Mouse (Mus musculus) midbrain, embryonic 12.5 days (tissue): ENCODE results near the gene Ppp6r1. TPM values are rescaled to one million over a fixed set of nuclear protein-coding genes. Genes with fewer than 3 reads are reported as not detected.

Experiments
- ATAC-seq: fragments of 200-750 bp; cut with Nextera tagmentation; 2 replicates; pipeline ENCODE4 v1.8.0; 2017; ENCODE audit warnings: low read depth, moderate TSS enrichment, moderate library complexity; ENCODE audit not compliant: low FRiP score
- H3K27ac ChIP-seq: fragments of 300-500 bp; sonication (generic); replicated peaks from 2 replicates; pipeline ENCODE4 v1.5.1; 2016; ENCODE audit warnings: mild to moderate bottlenecking
- H3K27me3 ChIP-seq: fragments of 300-500 bp; sonication (generic); 2 replicates; pipeline ENCODE4 v1.6.1; 2016; ENCODE audit warnings: mild to moderate bottlenecking
- H3K36me3 ChIP-seq: fragments of 300-500 bp; sonication (generic); 2 replicates; pipeline ENCODE4 v1.6.1; 2016
- H3K4me1 ChIP-seq: fragments of 300-500 bp; sonication (generic); 2 replicates; pipeline ENCODE4 v1.6.1; 2016
- H3K4me2 ChIP-seq: fragments of 300-500 bp; sonication (generic); replicated peaks from 2 replicates; pipeline ENCODE4 v1.6.1; 2016; ENCODE audit warnings: mild to moderate bottlenecking, moderate library complexity
- H3K4me3 ChIP-seq: fragments of 300-500 bp; sonication (generic); 2 replicates; pipeline ENCODE4 v1.5.1; 2016; ENCODE audit warnings: mild to moderate bottlenecking
- H3K9ac ChIP-seq: fragments of 300-500 bp; sonication (generic); replicated peaks from 2 replicates; pipeline ENCODE4 v1.6.1; 2016; ENCODE audit warnings: mild to moderate bottlenecking, moderate library complexity
- H3K9me3 ChIP-seq: fragments of 300-500 bp; sonication (generic); 2 replicates; pipeline ENCODE4 v1.6.1; 2016; ENCODE audit warnings: mild to moderate bottlenecking
- WGBS: fragments of 180-500 bp; shearing (Covaris S2); methylation state at CpG from one replicate; pipeline ENCODE4 v1.1.7; 2016; 5-methylcytosine and 5-hydroxymethylcytosine counted together
- polyA plus RNA-seq: library from polyadenylated mRNA; unstranded; fragments of >200 nt; fragmentation: Nextera tagmentation; extraction: Ambion mirVana; gene quantifications from 2 replicates; pipeline ENCODE4 v1.2.1, GENCODE M21; 2016

The Ppp6r1 gene
- polyA plus RNA-seq, 1 experiment from 2014 or later, result 13.9 TPM

DNA sequence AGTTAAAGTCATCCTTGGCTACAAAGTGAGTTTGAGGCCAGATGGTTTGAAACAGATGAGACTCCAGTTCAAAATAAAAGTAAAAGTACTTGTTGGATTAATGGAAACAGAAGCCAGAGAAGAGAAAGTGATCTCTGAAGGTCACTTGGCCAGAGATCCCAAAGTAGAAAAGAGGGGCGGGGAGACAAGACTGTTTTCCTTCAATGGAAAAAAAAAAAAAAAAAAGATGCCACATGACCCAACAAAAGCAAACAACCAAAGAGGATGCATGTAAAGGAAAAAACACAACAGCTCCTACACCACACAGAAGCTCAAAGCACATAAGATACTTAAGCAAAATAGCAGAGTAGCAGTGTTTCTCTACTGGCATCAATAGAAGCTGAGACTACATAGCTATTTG lies 2.9 kb downstream of the Ppp6r1 start:
- H3K9ac ChIP-seq, result no peak overlapping the region
- H3K9me3 ChIP-seq, result no peaks in the 10 kb centered on the region
- no peaks in the 10 kb centered on the region for H3K27me3 ChIP-seq
- H3K36me3 ChIP-seq, result peaks cover 25% of the 10 kb centered on the region
- 86% methylated on average over 1 of the region's 1 CpGs for WGBS
- H3K4me1 ChIP-seq, result peaks cover 34% of the 10 kb centered on the region
- H3K4me3 ChIP-seq, result 0 out of 2 replicates have a peak overlapping the region, but pooled peaks have one; percentile 3
- H3K27ac ChIP-seq, result no peak overlapping the region
- H3K4me2 ChIP-seq, result no peak overlapping the region
- ATAC-seq, result no peak

- Histone ChIP-seq H3K27me3 (no peaks in the 10 kb centered on the region), H3K9ac (no peak overlapping the region), H3K27ac (no peak overlapping the region), H3K4me3 (no peak overlapping the region), H3K4me1 (peaks cover 30% of the 10 kb centered on the region), H3K9me3 (no peaks in the 10 kb centered on the region), H3K4me2 (no peak overlapping the region), H3K36me3 (peaks cover 25% of the 10 kb centered on the region)
- ATAC-seq, result no peak
- 91% methylated on average over 4 of the region's 4 CpGs for WGBS
Observed at GRCm38 (mm10) chr7:4655393-4655792, 3.4 kb downstream of the Ppp6r1 start.

- H3K9me3 ChIP-seq, result no peaks in the 10 kb centered on the region
- no peak overlapping the region for H3K4me2 ChIP-seq
- peaks cover 22% of the 10 kb centered on the region for H3K4me1 ChIP-seq
- ATAC-seq, result no peak
- peaks cover 25% of the 10 kb centered on the region for H3K36me3 ChIP-seq
- H3K4me3 ChIP-seq, result no peak overlapping the region
- H3K27ac ChIP-seq, result no peak overlapping the region; the same call in 1 of the 2 replicates
- WGBS, result 93% methylated on average over 2 of the region's 2 CpGs
- no peaks in the 10 kb centered on the region for H3K27me3 ChIP-seq
- no peak overlapping the region for H3K9ac ChIP-seq
Observed at GRCm38 (mm10) chr7:4654221-4654620, 4.6 kb downstream of the Ppp6r1 start.

DNA sequence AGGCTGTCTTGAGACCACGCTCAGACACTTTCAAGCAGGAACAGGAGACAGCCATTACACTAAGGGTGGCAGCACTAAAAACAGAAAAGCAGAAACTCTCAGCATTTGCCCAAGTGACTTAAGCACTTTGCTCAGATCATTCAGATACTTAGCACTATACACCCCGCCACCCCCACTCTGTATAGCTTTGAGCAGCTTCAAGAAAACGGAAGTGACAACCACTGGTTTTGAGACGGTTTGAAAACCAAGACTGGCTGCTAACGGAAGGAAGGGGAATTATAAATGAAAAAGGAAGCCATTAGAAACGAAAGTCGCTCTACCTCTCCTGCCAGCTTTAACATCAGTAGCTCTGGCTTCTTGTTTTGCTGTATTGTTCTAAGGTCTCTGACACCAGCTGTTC lies 5.0 kb downstream of the Ppp6r1 start:
- no peak overlapping the region for H3K4me3 ChIP-seq
- H3K4me2 ChIP-seq, result no peak overlapping the region
- H3K27ac ChIP-seq, result no peak overlapping the region
- no peak overlapping the region for H3K9ac ChIP-seq
- H3K36me3 ChIP-seq, result peaks cover 25% of the 10 kb centered on the region
- peaks cover 22% of the 10 kb centered on the region for H3K4me1 ChIP-seq
- ATAC-seq, result no peak
- 91% methylated on average over 7 of the region's 7 CpGs for WGBS
- H3K27me3 ChIP-seq, result no peaks in the 10 kb centered on the region
- H3K9me3 ChIP-seq, result no peaks in the 10 kb centered on the region

GRCm38 (mm10) chr7:4653351-4653750 lies 5.5 kb downstream of the Ppp6r1 start:
- H3K9ac ChIP-seq, result no peak overlapping the region
- no peak for ATAC-seq
- H3K27me3 ChIP-seq, result no peaks in the 10 kb centered on the region
- H3K4me1 ChIP-seq, result peaks cover 22% of the 10 kb centered on the region
- H3K9me3 ChIP-seq, result no peaks in the 10 kb centered on the region
- H3K4me2 ChIP-seq, result no peak overlapping the region
- WGBS, result 90% methylated on average over 5 of the region's 5 CpGs
- no peak overlapping the region for H3K27ac ChIP-seq
- H3K4me3 ChIP-seq, result no peak overlapping the region
- peaks cover 25% of the 10 kb centered on the region for H3K36me3 ChIP-seq

DNA sequence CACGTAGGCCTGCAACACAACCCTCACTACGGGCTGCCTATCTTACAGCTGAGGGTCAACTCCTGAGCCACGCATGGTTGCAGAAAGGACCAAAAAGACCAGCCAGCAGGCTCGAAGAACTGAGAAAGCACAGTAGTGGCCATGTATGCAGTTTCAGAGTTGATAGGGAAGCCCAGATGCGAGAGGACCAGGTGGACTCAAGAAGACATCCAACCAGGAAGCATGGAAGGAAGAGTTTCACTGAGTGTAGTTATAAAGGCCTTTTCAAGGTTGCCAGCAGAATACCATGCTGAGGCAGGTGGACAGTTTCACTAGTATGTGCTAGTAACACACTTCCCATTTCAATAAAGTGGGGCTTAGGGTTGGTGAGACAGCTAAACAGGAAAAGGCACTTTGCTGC lies 6.1 kb downstream of the Ppp6r1 start:
- Histone ChIP-seq H3K9ac (no peak overlapping the region), H3K27me3 (no peaks in the 10 kb centered on the region), H3K9me3 (no peaks in the 10 kb centered on the region), H3K4me2 (no peak overlapping the region), H3K36me3 (peaks cover 25% of the 10 kb centered on the region), H3K4me1 (peaks cover 18% of the 10 kb centered on the region), H3K27ac (no peak overlapping the region), H3K4me3 (no peak overlapping the region)
- ATAC-seq, result no peak
- 97% methylated on average over 5 of the region's 5 CpGs for WGBS

GRCm38 (mm10) chr7:4651581-4651980 lies 7.2 kb downstream of the Ppp6r1 start:
- no peak for ATAC-seq
- H3K4me3 ChIP-seq, result no peak overlapping the region
- no peaks in the 10 kb centered on the region for H3K27me3 ChIP-seq
- H3K4me1 ChIP-seq, result peaks cover 7% of the 10 kb centered on the region
- no peak overlapping the region for H3K27ac ChIP-seq
- no peaks in the 10 kb centered on the region for H3K9me3 ChIP-seq
- no peak overlapping the region for H3K4me2 ChIP-seq
- no peak overlapping the region for H3K9ac ChIP-seq
- WGBS, result 90% methylated on average over 8 of the region's 8 CpGs
- H3K36me3 ChIP-seq, result peaks cover 28% of the 10 kb centered on the region

DNA sequence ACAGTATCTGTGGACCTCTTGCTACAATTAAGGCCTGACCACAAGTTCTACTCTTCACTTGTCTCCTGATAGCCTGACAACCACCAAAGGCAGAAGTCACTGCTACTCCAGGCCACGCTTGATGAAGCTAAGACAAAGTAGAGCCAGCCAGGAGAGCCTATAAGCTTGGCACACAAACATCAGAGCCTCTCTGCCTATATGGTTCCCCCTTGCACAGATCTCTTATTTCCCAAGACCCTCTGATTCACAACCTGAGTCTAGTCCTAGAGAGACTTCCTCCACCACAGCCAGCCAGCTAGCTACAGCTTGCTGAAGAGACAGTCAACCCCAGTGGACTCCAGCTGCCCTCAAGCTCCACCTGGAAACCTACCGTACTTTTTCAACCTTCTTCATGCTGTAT lies 10.8 kb downstream of the Ppp6r1 start:
- H3K4me3 ChIP-seq, result no peak overlapping the region
- ATAC-seq, result no peak
- H3K4me1 ChIP-seq, result no peaks in the 10 kb centered on the region
- no peaks in the 10 kb centered on the region for H3K27me3 ChIP-seq
- H3K4me2 ChIP-seq, result no peak overlapping the region
- no peak overlapping the region for H3K9ac ChIP-seq
- 95% methylated on average over 2 of the region's 2 CpGs for WGBS
- no peaks in the 10 kb centered on the region for H3K9me3 ChIP-seq
- peaks cover 56% of the 10 kb centered on the region for H3K36me3 ChIP-seq
- H3K27ac ChIP-seq, result no peak overlapping the region

GRCm38 (mm10) chr7:4647291-4647690 lies 11.5 kb downstream of the Ppp6r1 start:
- Histone ChIP-seq H3K36me3 (peaks cover 54% of the 10 kb centered on the region), H3K9me3 (no peaks in the 10 kb centered on the region), H3K4me1 (no peaks in the 10 kb centered on the region), H3K9ac (no peak overlapping the region), H3K27ac (no peak overlapping the region), H3K4me2 (no peak overlapping the region), H3K27me3 (no peaks in the 10 kb centered on the region), H3K4me3 (no peak overlapping the region)
- WGBS, result 73% methylated on average over 6 of the region's 6 CpGs
- no peak for ATAC-seq

DNA sequence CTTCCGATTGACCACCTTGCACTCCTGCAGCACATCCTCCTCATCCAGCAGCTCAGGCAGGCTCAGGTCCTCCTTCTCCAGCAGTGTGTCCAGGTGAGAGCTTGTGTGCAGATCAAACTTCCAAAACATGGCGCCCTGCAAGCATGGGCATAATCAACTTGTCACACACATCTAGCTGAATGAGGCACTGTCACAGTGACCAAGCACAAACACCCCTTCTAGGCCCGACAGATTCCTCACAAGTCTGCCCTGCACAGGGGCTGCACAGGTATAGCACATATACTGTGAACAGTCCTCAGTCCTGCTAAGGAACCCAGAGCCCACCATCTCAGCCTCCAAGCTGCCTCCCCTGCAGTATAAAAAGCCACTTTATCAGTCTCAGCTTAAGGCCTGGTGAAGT lies 12.0 kb downstream of the Ppp6r1 start:
- WGBS, result 87% methylated on average over 3 of the region's 3 CpGs
- no peak overlapping the region for H3K9ac ChIP-seq
- H3K36me3 ChIP-seq, result peaks cover 54% of the 10 kb centered on the region
- H3K4me3 ChIP-seq, result no peak overlapping the region
- no peaks in the 10 kb centered on the region for H3K9me3 ChIP-seq
- H3K27me3 ChIP-seq, result no peaks in the 10 kb centered on the region
- no peak for ATAC-seq
- H3K4me2 ChIP-seq, result no peak overlapping the region
- no peaks in the 10 kb centered on the region for H3K4me1 ChIP-seq
- H3K27ac ChIP-seq, result no peak overlapping the region

- WGBS, result 93% methylated on average over 6 of the region's 6 CpGs
- H3K4me3 ChIP-seq, result no peak overlapping the region
- H3K9ac ChIP-seq, result no peak overlapping the region
- peaks cover 82% of the 10 kb centered on the region for H3K36me3 ChIP-seq
- H3K4me1 ChIP-seq, result no peaks in the 10 kb centered on the region
- no peak overlapping the region for H3K4me2 ChIP-seq
- no peaks in the 10 kb centered on the region for H3K9me3 ChIP-seq
- H3K27me3 ChIP-seq, result no peaks in the 10 kb centered on the region
- no peak for ATAC-seq
- H3K27ac ChIP-seq, result no peak overlapping the region
Observed at GRCm38 (mm10) chr7:4643225-4643624, 15.6 kb downstream of the Ppp6r1 start.

DNA sequence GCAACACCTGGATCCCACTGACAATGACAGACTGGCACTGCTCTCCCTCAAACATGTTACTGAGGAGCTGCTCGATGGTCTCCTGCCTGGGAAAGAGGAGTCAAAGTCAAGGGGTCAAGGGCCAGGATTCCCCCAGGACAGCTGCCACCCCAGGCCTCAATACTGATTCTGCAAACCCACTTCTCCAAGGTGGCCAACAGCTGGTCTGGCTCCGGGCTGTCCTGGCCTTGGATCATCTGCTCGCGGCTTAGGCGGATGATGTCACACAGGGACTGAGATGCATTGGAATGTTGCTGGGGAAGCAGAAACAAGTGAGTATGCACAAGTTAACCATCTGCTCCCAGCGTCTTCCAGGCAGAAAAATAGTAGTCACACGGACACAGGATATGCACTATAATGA lies 16.9 kb downstream of the Ppp6r1 start:
- Histone ChIP-seq H3K9ac (no peak overlapping the region), H3K27me3 (no peaks in the 10 kb centered on the region), H3K36me3 (peaks cover 91% of the 10 kb centered on the region), H3K4me3 (no peak overlapping the region), H3K9me3 (no peaks in the 10 kb centered on the region), H3K4me1 (no peaks in the 10 kb centered on the region), H3K4me2 (no peak overlapping the region), H3K27ac (no peak overlapping the region)
- no peak for ATAC-seq
- 93% methylated on average over 7 of the region's 7 CpGs for WGBS

GRCm38 (mm10) chr7:4641155-4641554 lies 17.7 kb downstream of the Ppp6r1 start:
- H3K9me3 ChIP-seq, result no peaks in the 10 kb centered on the region
- H3K36me3 ChIP-seq, result peaks cover 92% of the 10 kb centered on the region
- ATAC-seq, result no peak
- no peak overlapping the region for H3K4me2 ChIP-seq
- no peak overlapping the region for H3K4me3 ChIP-seq
- no peaks in the 10 kb centered on the region for H3K4me1 ChIP-seq
- H3K27ac ChIP-seq, result no peak overlapping the region
- no peak overlapping the region for H3K9ac ChIP-seq
- WGBS, result 86% methylated on average over 11 of the region's 11 CpGs
- H3K27me3 ChIP-seq, result no peaks in the 10 kb centered on the region
